Mouse (Mus musculus) liver, adult 2 months (tissue): ENCODE data around the gene Mylk. TPM values are rescaled to one million over a fixed set of nuclear protein-coding genes. Genes with fewer than 3 reads are reported as not detected.

Experiments used
- DNase-seq: peaks from one replicate; pipeline ENCODE4 v3.0.0-alpha.2; 2011; ENCODE audit warnings: low read depth, low spot score; ENCODE audit errors: extremely low read depth
- H3K27ac ChIP-seq: fragments of 200-500 bp; replicated peaks from 2 replicates; pipeline ENCODE4 v1.5.1; 2012; ENCODE audit warnings: low read depth, mild to moderate bottlenecking, control low read depth, inconsistent platforms, low read length; ENCODE audit not compliant: insufficient read depth
- H3K27me3 ChIP-seq: fragments of 200-500 bp; 2 replicates; pipeline ENCODE4 v1.6.1; 2012; ENCODE audit warnings: mild to moderate bottlenecking, moderate library complexity, low read length, inconsistent platforms; ENCODE audit not compliant: control insufficient read depth, insufficient read depth
- H3K36me3 ChIP-seq: fragments of 200-500 bp; 2 replicates; pipeline ENCODE4 v1.6.1; 2012; ENCODE audit warnings: low read length, inconsistent platforms; ENCODE audit not compliant: control insufficient read depth, insufficient read depth
- H3K4me1 ChIP-seq: fragments of 200-500 bp; 2 replicates; pipeline ENCODE4 v1.6.1; 2011; ENCODE audit warnings: low read length; ENCODE audit not compliant: control insufficient read depth, insufficient read depth
- H3K4me3 ChIP-seq: fragments of 200-500 bp; 2 replicates; pipeline ENCODE4 v1.5.1; 2011; ENCODE audit warnings: low read depth, mild to moderate bottlenecking, control low read depth, low read length, moderate library complexity; ENCODE audit not compliant: insufficient read depth
- H3K79me2 ChIP-seq: fragments of 200-500 bp; 2 replicates; pipeline ENCODE4 v1.6.1; 2012; ENCODE audit warnings: inconsistent platforms, mild to moderate bottlenecking, low read length, moderate library complexity; ENCODE audit not compliant: control insufficient read depth, insufficient read depth
- H3K9ac ChIP-seq: fragments of 200-500 bp; 2 replicates; pipeline ENCODE4 v1.6.1; 2012; ENCODE audit warnings: low read depth, mild to moderate bottlenecking, control low read depth, inconsistent platforms, low read length
- CTCF ChIP-seq: fragments of 200-500 bp; IDR thresholded peaks from 2 replicates; pipeline ENCODE4 v1.5.1; 2011; ENCODE audit warnings: low read depth, low read length, control low read depth
- POLR2A ChIP-seq: fragments of 200-500 bp; IDR thresholded peaks from 2 replicates; pipeline ENCODE4 v1.6.1; 2011; ENCODE audit warnings: low read length, control low read depth; ENCODE audit not compliant: insufficient read depth; ENCODE audit errors: extremely low read depth
- WGBS: fragments of 180-500 bp; shearing (Covaris S2); methylation state at CpG from one replicate; pipeline ENCODE4 v1.1.7; 2018; 5-methylcytosine and 5-hydroxymethylcytosine counted together
- polyA plus RNA-seq: library from polyadenylated mRNA; depleted of rRNA; stranded (reverse); fragments of >200 nt; gene quantifications from 2 replicates; pipeline ENCODE4 v1.2.3, GENCODE M21; 2012
- total RNA-seq: library from RNA; depleted of rRNA; stranded (reverse); fragments of >200 nt; gene quantifications from 2 replicates; pipeline ENCODE4 v1.2.3, GENCODE M21; 2014

Mylk gene
- total and polyA plus RNA-seq, 2 experiments: 33.0 to 37.7 TPM

DNA sequence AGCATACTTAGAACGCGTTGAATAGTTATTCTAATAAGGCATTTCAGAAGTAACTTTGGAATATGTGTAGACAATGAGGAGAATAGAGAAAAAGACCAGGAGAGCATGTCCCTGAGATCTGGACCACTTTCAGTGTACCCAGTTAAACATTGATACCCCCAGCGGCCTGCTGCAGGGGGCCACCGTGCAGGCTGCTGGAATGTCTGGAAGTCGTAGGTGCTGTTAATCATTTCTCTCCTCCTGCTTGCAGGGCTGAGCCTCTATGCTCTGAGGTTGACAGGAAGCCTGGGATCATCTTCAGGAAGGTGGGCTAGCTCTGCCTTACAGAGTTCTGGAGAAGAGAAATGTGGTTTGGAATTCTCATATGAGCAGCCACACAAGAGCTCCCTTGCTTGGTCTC lies 112.6 kb downstream of the Mylk start:
- peaks cover 11% of the 10 kb centered on the region for H3K4me1 ChIP-seq
- no peak overlapping the region for H3K4me3 ChIP-seq
- no peak for DNase-seq
- H3K27ac ChIP-seq: no peak overlapping the region
- no peaks in the 10 kb centered on the region for H3K36me3 ChIP-seq
- H3K27me3 ChIP-seq: no peaks in the 10 kb centered on the region
- no peak overlapping the region for H3K9ac ChIP-seq
- TF ChIP-seq POLR2A (no peak), CTCF (no peak)
- 0 out of 2 replicates have a peak, but pooled peaks cover under 1% of the 10 kb centered on the region for H3K79me2 ChIP-seq
- 77% methylated on average over 5 of the region's 5 CpGs for WGBS

DNA sequence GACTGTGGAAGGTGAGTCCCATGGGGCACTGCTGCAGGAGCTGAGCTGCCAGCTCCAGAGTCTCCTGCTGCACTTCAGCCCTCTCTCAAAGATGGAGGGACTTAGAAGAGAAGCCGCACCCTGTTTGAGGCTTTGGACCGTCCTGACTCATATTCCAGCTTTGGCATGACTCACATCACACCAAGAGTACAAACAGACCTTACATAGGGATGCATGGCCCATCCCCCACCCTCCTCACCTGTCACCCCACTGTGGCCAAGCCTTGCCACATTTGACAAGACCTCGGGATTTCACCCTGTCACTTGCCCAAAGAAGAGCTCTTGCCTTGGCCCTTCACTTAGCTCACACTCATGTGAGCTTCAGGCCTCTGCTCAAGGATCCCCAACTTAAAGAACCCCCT lies 115.8 kb downstream of the Mylk start:
- DNase-seq: no peak
- H3K9ac ChIP-seq: no peak overlapping the region
- no peak for TF ChIP-seq POLR2A
- TF ChIP-seq CTCF: no peak
- H3K27ac ChIP-seq: peak overlapping the region; percentile 39
- peaks cover 14% of the 10 kb centered on the region for H3K4me1 ChIP-seq
- H3K4me3 ChIP-seq: no peak overlapping the region
- 89% methylated on average over 3 of the region's 3 CpGs for WGBS
- no peaks in the 10 kb centered on the region for H3K27me3 ChIP-seq
- no peaks in the 10 kb centered on the region; the same call in 1 of the 2 replicates for H3K36me3 ChIP-seq
- no peaks in the 10 kb centered on the region for H3K79me2 ChIP-seq

DNA sequence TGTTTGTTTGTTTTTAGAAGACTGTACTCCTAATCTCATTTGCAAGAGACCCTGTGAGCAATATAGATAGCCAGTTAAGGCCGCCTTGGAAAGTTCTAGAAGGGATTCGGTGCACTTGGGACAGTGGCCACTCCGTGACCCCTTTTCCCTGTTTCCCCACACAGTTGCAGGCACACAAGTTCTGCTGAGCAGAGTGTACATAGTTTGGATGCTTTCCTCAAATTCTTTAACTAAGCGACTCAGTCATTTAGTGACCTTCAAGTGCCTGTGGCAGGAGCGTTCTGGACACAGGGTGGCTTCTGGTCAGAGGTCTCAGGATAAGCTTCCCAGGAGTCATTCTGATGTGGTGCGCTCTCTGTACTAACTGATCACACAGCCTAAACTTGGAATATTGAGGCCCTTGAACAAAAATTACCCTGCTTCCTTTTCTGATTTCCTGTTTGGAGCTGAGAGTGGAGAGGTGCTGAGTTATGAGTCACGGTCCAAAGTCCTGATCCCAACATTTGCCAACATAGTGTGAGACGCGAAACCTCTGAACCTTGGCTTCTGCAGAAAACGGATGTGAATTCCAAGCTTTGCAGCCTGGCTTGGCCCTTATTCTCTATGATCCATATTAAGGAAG lies 116.8 kb downstream of the Mylk start:
- peak; percentile 96 for DNase-seq
- Histone ChIP-seq H3K79me2 (no peaks in the 10 kb centered on the region), H3K4me3 (no peak overlapping the region), H3K27ac (peak overlapping the region; percentile 94), H3K36me3 (no peaks in the 10 kb centered on the region; the same call in 1 of the 2 replicates), H3K27me3 (no peaks in the 10 kb centered on the region), H3K4me1 (peaks cover 14% of the 10 kb centered on the region), H3K9ac (0 out of 2 replicates have a peak overlapping the region, but pooled peaks have one; percentile 22)
- 17% methylated on average over 10 of the region's 10 CpGs for WGBS
- TF ChIP-seq POLR2A (no peak), CTCF (no peak)

DNA sequence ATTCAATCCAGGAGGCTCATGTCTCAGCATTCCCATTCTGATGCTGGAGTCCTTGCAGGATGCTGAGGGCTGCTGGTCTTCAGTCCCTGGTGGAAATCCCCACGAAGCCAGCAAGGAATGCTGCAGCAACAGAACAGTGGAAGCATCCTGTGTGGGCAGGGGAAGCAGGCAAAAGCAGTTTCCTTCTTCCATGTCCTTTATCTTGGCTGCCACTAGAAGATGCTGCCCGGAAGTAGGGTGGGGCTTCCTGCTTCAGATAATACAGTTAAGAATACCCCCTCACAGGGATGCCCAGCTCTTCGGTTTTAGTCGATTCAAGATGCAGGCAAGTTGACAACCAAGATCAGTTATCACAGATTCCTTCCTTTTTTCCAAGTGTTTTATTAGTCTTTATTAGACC lies 120.4 kb downstream of the Mylk start:
- H3K27me3 ChIP-seq: no peaks in the 10 kb centered on the region
- no peak overlapping the region for H3K4me3 ChIP-seq
- no peak for DNase-seq
- TF ChIP-seq POLR2A (no peak), CTCF (no peak)
- H3K36me3 ChIP-seq: peaks cover 2% of the 10 kb centered on the region
- H3K79me2 ChIP-seq: no peaks in the 10 kb centered on the region
- WGBS: 64% methylated on average over 4 of the region's 4 CpGs
- H3K4me1 ChIP-seq: peaks cover 14% of the 10 kb centered on the region
- H3K27ac ChIP-seq: no peak overlapping the region
- H3K9ac ChIP-seq: no peak overlapping the region

- WGBS: 98% methylated on average over 2 of the region's 2 CpGs
- peaks cover 7% of the 10 kb centered on the region; the same call in 1 of the 2 replicates for H3K4me1 ChIP-seq
- H3K4me3 ChIP-seq: no peak overlapping the region
- H3K27ac ChIP-seq: no peak overlapping the region
- H3K27me3 ChIP-seq: no peaks in the 10 kb centered on the region
- H3K36me3 ChIP-seq: peaks cover 2% of the 10 kb centered on the region
- H3K79me2 ChIP-seq: no peaks in the 10 kb centered on the region
- DNase-seq: peak; percentile 30
- TF ChIP-seq CTCF: no peak
- no peak overlapping the region for H3K9ac ChIP-seq
Measured at GRCm38 (mm10) chr16:34867217-34867616, 122.2 kb downstream of the Mylk start.

GRCm38 (mm10) chr16:34880031-34880778 lies 135.2 kb downstream of the Mylk start:
- no peak overlapping the region for H3K4me3 ChIP-seq
- 93% methylated on average over 18 of the region's 18 CpGs for WGBS
- peaks cover 20% of the 10 kb centered on the region for H3K36me3 ChIP-seq

More at GRCm38 (mm10) chr16:34880031-34880778, 135.2 kb downstream of the Mylk start:
- no peaks in the 10 kb centered on the region for H3K4me1 ChIP-seq
- H3K9ac ChIP-seq: no peak overlapping the region
- H3K79me2 ChIP-seq: no peaks in the 10 kb centered on the region
- no peak overlapping the region for H3K27ac ChIP-seq
- no peak for DNase-seq
- TF ChIP-seq CTCF: no peak
- no peak for TF ChIP-seq POLR2A
- H3K27me3 ChIP-seq: no peaks in the 10 kb centered on the region
